Mouse (Mus musculus) limb, embryonic 14.5 days (tissue): ENCODE measurements around the gene Defa28. TPM values are rescaled to one million over a fixed set of nuclear protein-coding genes. Genes with fewer than 3 reads are reported as not detected.
"Not testable (repeated sequence)": the region's sequence is repeated elsewhere in the genome, so short reads cannot be mapped to it uniquely, and the experiment has no call there.

ENCODE experiments used
- ATAC-seq: fragments of 200-750 bp; cut with Nextera tagmentation; 2 replicates; pipeline ENCODE4 v1.8.0; 2017; ENCODE audit warnings: low read depth, moderate number of reproducible peaks, moderate TSS enrichment; ENCODE audit not compliant: low FRiP score
- DNase-seq: peaks from one replicate; pipeline ENCODE4 v3.0.0-alpha.2; 2015; ENCODE audit warnings: low spot score
- H3K27ac ChIP-seq: fragments of 300-500 bp; sonication (generic); replicated peaks from 2 replicates; pipeline ENCODE4 v1.5.1; 2014; ENCODE audit warnings: low read depth, mild to moderate bottlenecking, low read length, moderate library complexity, mixed read lengths
- H3K27me3 ChIP-seq: fragments of 300-500 bp; sonication (generic); 2 replicates; pipeline ENCODE4 v1.6.1; 2014; ENCODE audit warnings: low read length, mixed read lengths; ENCODE audit not compliant: control insufficient read depth, insufficient read depth
- H3K36me3 ChIP-seq: fragments of 300-500 bp; sonication (generic); 2 replicates; pipeline ENCODE4 v1.6.1; 2014; ENCODE audit warnings: mild to moderate bottlenecking, low read length, moderate library complexity, mixed read lengths; ENCODE audit not compliant: control insufficient read depth, insufficient read depth
- H3K4me1 ChIP-seq: fragments of 300-500 bp; sonication (generic); 2 replicates; pipeline ENCODE4 v1.6.1; 2014; ENCODE audit warnings: antibody characterized with exemption, low read length, mixed read lengths; ENCODE audit not compliant: control insufficient read depth, insufficient read depth
- H3K4me2 ChIP-seq: fragments of 300-500 bp; sonication (generic); replicated peaks from 2 replicates; pipeline ENCODE4 v1.6.1; 2014; ENCODE audit warnings: low read depth, mild to moderate bottlenecking, low read length, moderate library complexity; ENCODE audit not compliant: severe bottlenecking
- H3K4me3 ChIP-seq: fragments of 300-500 bp; sonication (generic); replicated peaks from 2 replicates; pipeline ENCODE4 v1.5.1; 2014; ENCODE audit warnings: low read length
- H3K9ac ChIP-seq: fragments of 300-500 bp; sonication (generic); 2 replicates; pipeline ENCODE4 v1.6.1; 2014; ENCODE audit warnings: mild to moderate bottlenecking, low read depth, low read length, moderate library complexity; ENCODE audit not compliant: severe bottlenecking
- H3K9me3 ChIP-seq: fragments of 300-500 bp; sonication (generic); 2 replicates; pipeline ENCODE4 v1.6.1; 2016; ENCODE audit warnings: low read length; ENCODE audit not compliant: control insufficient read depth
- WGBS: fragments of 180-500 bp; shearing (Covaris S2); extraction: QIAGEN DNeasy Blood & Tissue Kit; methylation state at CpG from one replicate; pipeline ENCODE4 v1.1.7; 2014; 5-methylcytosine and 5-hydroxymethylcytosine counted together
- polyA plus RNA-seq, 2 experiments: library from polyadenylated mRNA; depleted of rRNA in 1 of 2; stranded (reverse) in 1 of 2; unstranded in 1 of 2; fragments of >200 nt; fragmentation: Nextera tagmentation in 1 of 2; extraction: Ambion mirVana in 1 of 2; gene quantifications; 2 replicates each; pipeline versions ENCODE4 v1.2.1 to v1.2.3; 2012 to 2014

The Defa28 gene
- not detected in 2 replicates for polyA plus RNA-seq (2012; rRNA removed)
- polyA plus RNA-seq (2014; fragmentation: Nextera tagmentation; extraction: Ambion mirVana) = not detected in 2 replicates

- not testable (repeated sequence) for H3K9ac ChIP-seq, H3K27ac ChIP-seq, H3K4me1 ChIP-seq, H3K27me3 ChIP-seq, H3K4me3 ChIP-seq, H3K4me2 ChIP-seq, DNase-seq, ATAC-seq, H3K9me3 ChIP-seq, H3K36me3 ChIP-seq
- no CpG with 5 or more reads among the region's 1 CpGs for WGBS
Measured at GRCm38 (mm10) chr8:21582706-21583105, at the start of gene Defa28. TSS of gene Defa28 (plus strand) at chr8:21583006.

DNA sequence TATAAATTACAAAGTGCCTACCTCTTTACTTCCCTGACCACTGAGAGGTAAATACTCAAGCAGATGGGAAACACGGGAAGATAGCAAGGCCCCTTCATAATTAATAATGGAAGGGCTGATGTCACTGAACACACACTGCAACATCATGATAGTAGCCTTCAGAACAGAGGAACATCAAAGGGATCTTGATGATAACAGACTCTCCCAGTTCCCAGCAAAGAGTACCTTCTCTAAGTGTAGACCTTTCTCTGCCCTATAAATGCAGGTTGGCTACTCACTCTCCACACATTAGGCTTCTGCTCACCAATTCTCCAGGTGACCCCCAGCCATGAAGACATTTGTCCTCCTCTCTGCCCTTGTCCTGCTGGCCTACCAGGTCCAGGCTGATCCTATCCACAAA lies 17.7 kb upstream of the Defa28 start, which contains the start of gene Defa37:
Gene Defa37, plus strand, starts transcription at position 301 of the 400 bp plus-strand sequence.
- not testable (repeated sequence) for H3K9ac ChIP-seq, H3K4me2 ChIP-seq, H3K36me3 ChIP-seq, ATAC-seq, DNase-seq, H3K27me3 ChIP-seq, H3K27ac ChIP-seq, H3K4me1 ChIP-seq, H3K9me3 ChIP-seq, H3K4me3 ChIP-seq
- WGBS = no CpG with 5 or more reads among the region's 1 CpGs

DNA sequence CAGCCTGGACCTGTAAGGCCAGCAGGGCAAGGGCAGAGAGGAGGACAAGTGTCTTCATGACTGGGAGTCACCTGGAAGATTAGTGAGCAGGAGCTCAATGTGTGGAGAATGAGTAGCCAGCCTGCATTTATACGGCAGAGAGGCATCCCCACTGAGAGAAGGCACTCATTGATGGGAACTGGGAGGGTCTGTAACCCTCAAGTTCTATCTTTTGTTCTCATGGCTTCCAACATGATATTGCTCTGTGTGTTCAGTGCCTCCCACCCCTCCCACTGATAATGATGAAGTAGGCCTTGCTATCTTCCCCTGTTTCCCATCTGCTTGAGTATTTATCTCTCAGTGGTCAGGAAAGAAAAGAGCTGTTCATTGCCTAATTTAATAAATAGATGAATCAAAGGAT lies 11.6 kb downstream of the Defa28 start, which contains the start of gene Gm7861:
Gene Gm7861, minus strand, starts transcription at position 101 of the 400 bp plus-strand sequence.
- H3K36me3 ChIP-seq, H3K9me3 ChIP-seq, H3K27me3 ChIP-seq, H3K4me1 ChIP-seq, DNase-seq, ATAC-seq, H3K4me3 ChIP-seq, H3K9ac ChIP-seq, H3K4me2 ChIP-seq, H3K27ac ChIP-seq: not testable (repeated sequence)
- WGBS = no CpG with 5 or more reads among the region's 1 CpGs

- not testable (repeated sequence) for H3K27ac ChIP-seq, H3K9ac ChIP-seq, H3K36me3 ChIP-seq, H3K27me3 ChIP-seq, H3K4me3 ChIP-seq, ATAC-seq, H3K4me1 ChIP-seq, H3K4me2 ChIP-seq, DNase-seq, H3K9me3 ChIP-seq
- WGBS = no CpG with 5 or more reads among the region's 1 CpGs
Measured at GRCm38 (mm10) chr8:21617883-21618282, 35.1 kb downstream of the Defa28 start, which contains the start of gene Defa26. TSS of gene Defa26 (plus strand) at chr8:21618183.

Other genes starting within 250 kb of the Defa28 start
- not detected in 2 replicates for gene Defa2, start 204.5 kb upstream of the Defa28 start, polyA plus RNA-seq (2012; rRNA removed)
- gene Defa2, start 204.5 kb upstream of the Defa28 start, polyA plus RNA-seq (2014; fragmentation: Nextera tagmentation; extraction: Ambion mirVana) = not detected in 2 replicates
- gene Defa33, start 191.2 kb upstream of the Defa28 start, polyA plus RNA-seq (2012; rRNA removed) = not detected in 2 replicates
- gene Defa33, start 191.2 kb upstream of the Defa28 start, polyA plus RNA-seq (2014; fragmentation: Nextera tagmentation; extraction: Ambion mirVana) = not detected in 2 replicates
- 0.54 TPM in 1 of 2 replicates, not detected in the other for gene Defa36, start 155.6 kb upstream of the Defa28 start, polyA plus RNA-seq (2012; rRNA removed)
- not detected in 2 replicates for gene Defa36, start 155.6 kb upstream of the Defa28 start, polyA plus RNA-seq (2014; fragmentation: Nextera tagmentation; extraction: Ambion mirVana)
- not detected in 2 replicates for gene Gm7849, start 126.4 kb upstream of the Defa28 start, polyA plus RNA-seq (2012; rRNA removed)
- not detected in 2 replicates for gene Gm7849, start 126.4 kb upstream of the Defa28 start, polyA plus RNA-seq (2014; fragmentation: Nextera tagmentation; extraction: Ambion mirVana)
- gene Defa20, start 73.7 kb upstream of the Defa28 start, polyA plus RNA-seq (2012; rRNA removed) = not detected in 2 replicates
- not detected in 2 replicates for gene Defa20, start 73.7 kb upstream of the Defa28 start, polyA plus RNA-seq (2014; fragmentation: Nextera tagmentation; extraction: Ambion mirVana)
- gene Defa32, start 54.0 kb upstream of the Defa28 start, polyA plus RNA-seq (2012; rRNA removed) = not detected in 2 replicates
- gene Defa32, start 54.0 kb upstream of the Defa28 start, polyA plus RNA-seq (2014; fragmentation: Nextera tagmentation; extraction: Ambion mirVana) = not detected in 2 replicates
- not detected in 2 replicates for gene Defa37, start 17.6 kb upstream of the Defa28 start, polyA plus RNA-seq (2012; rRNA removed)
- gene Defa37, start 17.6 kb upstream of the Defa28 start, polyA plus RNA-seq (2014; fragmentation: Nextera tagmentation; extraction: Ambion mirVana) = not detected in 2 replicates
- not detected in 2 replicates for gene Gm7861, start 11.5 kb downstream of the Defa28 start, polyA plus RNA-seq (2012; rRNA removed)
- not detected in 2 replicates for gene Gm7861, start 11.5 kb downstream of the Defa28 start, polyA plus RNA-seq (2014; fragmentation: Nextera tagmentation; extraction: Ambion mirVana)
- gene Defa26, start 35.2 kb downstream of the Defa28 start, polyA plus RNA-seq (2012; rRNA removed) = not detected in 2 replicates
- not detected in 2 replicates for gene Defa26, start 35.2 kb downstream of the Defa28 start, polyA plus RNA-seq (2014; fragmentation: Nextera tagmentation; extraction: Ambion mirVana)
- gene Defa17, start 72.8 kb downstream of the Defa28 start, polyA plus RNA-seq (2012; rRNA removed) = not detected in 2 replicates
- gene Defa17, start 72.8 kb downstream of the Defa28 start, polyA plus RNA-seq (2014; fragmentation: Nextera tagmentation; extraction: Ambion mirVana) = not detected in 2 replicates
- not detected in 2 replicates for gene Defa34, start 82.8 kb downstream of the Defa28 start, polyA plus RNA-seq (2012; rRNA removed)
- not detected in 2 replicates for gene Defa34, start 82.8 kb downstream of the Defa28 start, polyA plus RNA-seq (2014; fragmentation: Nextera tagmentation; extraction: Ambion mirVana)
- 0.19 TPM in 1 of 2 replicates, not detected in the other for gene AY761184, start 120.6 kb downstream of the Defa28 start, polyA plus RNA-seq (2012; rRNA removed)
- not detected in 2 replicates for gene AY761184, start 120.6 kb downstream of the Defa28 start, polyA plus RNA-seq (2014; fragmentation: Nextera tagmentation; extraction: Ambion mirVana)
- 0.29 TPM in 1 of 2 replicates, not detected in the other for gene Defa24, start 151.5 kb downstream of the Defa28 start, polyA plus RNA-seq (2012; rRNA removed)
- gene Defa24, start 151.5 kb downstream of the Defa28 start, polyA plus RNA-seq (2014; fragmentation: Nextera tagmentation; extraction: Ambion mirVana) = not detected in 2 replicates
- not detected in 2 replicates for gene Defb50, start 240.5 kb downstream of the Defa28 start, polyA plus RNA-seq (2012; rRNA removed)
- not detected in 2 replicates for gene Defb50, start 240.5 kb downstream of the Defa28 start, polyA plus RNA-seq (2014; fragmentation: Nextera tagmentation; extraction: Ambion mirVana)